Mouse (Mus musculus): Measurements from ENCODE around the gene Fitm1. TPM values are rescaled to one million over a fixed set of nuclear protein-coding genes. Genes with fewer than 3 reads are reported as not detected.

Gene Fitm1
- polyA plus RNA-seq, 1 experiment from 2014 or later = 0.27 TPM

GRCm38 (mm10) chr14:55561860-55562259, 13.6 kb upstream of the Fitm1 start:
- ATAC-seq (ENCODE audit: low FRiP score) = no peak
- Histone ChIP-seq H3K4me3 (replicated peaks; ENCODE audit: low read length) (no peak overlapping the region), H3K27me3 (ENCODE audit: control insufficient read depth, insufficient read depth, low read length) (no peaks in the 10 kb centered on the region), H3K27ac (no peak overlapping the region), H3K9ac (no peak overlapping the region), H3K4me2 (replicated peaks) (peak overlapping the region; percentile 84), H3K9me3 (ENCODE audit: control insufficient read depth, low read length) (no peaks in the 10 kb centered on the region), H3K36me3 (replicated peaks; ENCODE audit: control insufficient read depth, insufficient read depth) (peaks cover 45% of the 10 kb centered on the region), H3K4me1 (replicated peaks; ENCODE audit: control insufficient read depth, insufficient read depth, low read length) (peaks cover 15% of the 10 kb centered on the region)
- DNase-seq (ENCODE audit: low spot score) = no peak
- 88% methylated on average over 10 of the region's 10 CpGs for WGBS

- peaks cover 57% of the 10 kb centered on the region for H3K36me3 ChIP-seq (replicated peaks; ENCODE audit: control insufficient read depth, insufficient read depth)
These were observed 12.2 kb upstream of the Fitm1 start for GRCm38 (mm10) chr14:55563249-55563648.

DNA sequence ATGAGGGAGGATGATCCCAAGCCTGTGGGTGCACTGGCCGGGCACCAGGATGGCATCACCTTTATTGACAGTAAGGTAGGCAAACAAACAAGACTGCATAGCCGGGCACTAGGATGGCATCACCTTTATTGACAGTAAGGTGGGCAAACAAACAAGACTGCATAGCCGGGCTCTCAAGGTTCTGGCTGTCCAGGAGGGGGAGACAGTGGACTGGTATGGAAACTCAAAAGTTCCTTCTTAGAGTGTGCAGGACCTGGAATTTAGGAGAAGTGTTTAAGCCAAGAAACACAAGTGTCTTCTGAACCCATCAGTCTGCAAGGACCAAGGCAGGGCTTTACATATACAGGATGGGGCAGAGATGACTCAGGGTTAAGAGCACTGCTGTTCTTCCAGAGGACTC, 9.7 kb upstream of the Fitm1 start:
- Histone ChIP-seq H3K9ac (no peak overlapping the region), H3K4me3 (replicated peaks; ENCODE audit: low read length) (no peak overlapping the region), H3K9me3 (ENCODE audit: control insufficient read depth, low read length) (no peaks in the 10 kb centered on the region), H3K27ac (no peak overlapping the region), H3K36me3 (replicated peaks; ENCODE audit: control insufficient read depth, insufficient read depth) (peaks cover 82% of the 10 kb centered on the region), H3K4me2 (replicated peaks) (no peak overlapping the region), H3K4me1 (replicated peaks; ENCODE audit: control insufficient read depth, insufficient read depth, low read length) (peaks cover 9% of the 10 kb centered on the region), H3K27me3 (ENCODE audit: control insufficient read depth, insufficient read depth, low read length) (no peaks in the 10 kb centered on the region)
- no peak for DNase-seq (ENCODE audit: low spot score)
- 90% methylated on average over 3 of the region's 3 CpGs for WGBS
- no peak for ATAC-seq (ENCODE audit: low FRiP score)

More at GRCm38 (mm10) chr14:55563249-55563648, 12.2 kb upstream of the Fitm1 start:
- Histone ChIP-seq H3K9ac (no peak overlapping the region), H3K9me3 (ENCODE audit: control insufficient read depth, low read length) (no peaks in the 10 kb centered on the region), H3K27ac (no peak overlapping the region), H3K4me1 (replicated peaks; ENCODE audit: control insufficient read depth, insufficient read depth, low read length) (peaks cover 15% of the 10 kb centered on the region), H3K4me2 (replicated peaks) (no peak overlapping the region), H3K27me3 (ENCODE audit: control insufficient read depth, insufficient read depth, low read length) (no peaks in the 10 kb centered on the region), H3K4me3 (replicated peaks; ENCODE audit: low read length) (no peak overlapping the region)
- DNase-seq (ENCODE audit: low spot score) = no peak
- no peak for ATAC-seq (ENCODE audit: low FRiP score)
- 91% methylated on average over 11 of the region's 11 CpGs for WGBS

GRCm38 (mm10) chr14:55567496-55567895, 7.9 kb upstream of the Fitm1 start:
- Histone ChIP-seq H3K4me1 (replicated peaks; ENCODE audit: control insufficient read depth, insufficient read depth, low read length) (no peaks in the 10 kb centered on the region), H3K4me2 (replicated peaks) (no peak overlapping the region), H3K9me3 (ENCODE audit: control insufficient read depth, low read length) (no peaks in the 10 kb centered on the region), H3K27ac (no peak overlapping the region), H3K27me3 (ENCODE audit: control insufficient read depth, insufficient read depth, low read length) (no peaks in the 10 kb centered on the region), H3K4me3 (replicated peaks; ENCODE audit: low read length) (no peak overlapping the region), H3K9ac (no peak overlapping the region), H3K36me3 (replicated peaks; ENCODE audit: control insufficient read depth, insufficient read depth) (peaks cover 80% of the 10 kb centered on the region)
- ATAC-seq (ENCODE audit: low FRiP score) (no peak), DNase-seq (ENCODE audit: low spot score) (no peak)
- 90% methylated on average over 3 of the region's 3 CpGs for WGBS

DNA sequence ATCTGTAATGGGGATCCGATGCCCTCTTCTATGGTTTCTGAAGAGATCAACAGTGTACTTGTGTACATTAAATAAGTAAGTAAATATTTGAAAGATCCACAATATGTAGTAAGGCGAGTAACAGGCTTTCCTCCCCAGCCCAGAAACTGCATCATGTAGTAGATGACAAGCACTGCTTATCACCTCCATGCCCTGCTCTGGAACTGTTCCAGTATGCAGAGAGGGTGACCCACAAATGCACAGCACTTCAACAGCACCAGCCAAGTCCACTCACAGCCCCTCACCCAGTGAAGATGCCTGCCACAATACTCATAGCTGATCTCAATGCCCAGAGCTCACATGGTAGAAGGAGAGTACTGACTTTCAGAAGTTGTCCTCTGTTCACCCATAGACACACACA, 4.8 kb upstream of the Fitm1 start:
- WGBS = 98% methylated on average over 2 of the region's 2 CpGs
- Histone ChIP-seq H3K36me3 (replicated peaks; ENCODE audit: control insufficient read depth, insufficient read depth) (peaks cover 50% of the 10 kb centered on the region), H3K4me2 (replicated peaks) (no peak overlapping the region), H3K27me3 (ENCODE audit: control insufficient read depth, insufficient read depth, low read length) (no peaks in the 10 kb centered on the region), H3K4me3 (replicated peaks; ENCODE audit: low read length) (no peak overlapping the region), H3K27ac (no peak overlapping the region), H3K9ac (no peak overlapping the region), H3K4me1 (replicated peaks; ENCODE audit: control insufficient read depth, insufficient read depth, low read length) (no peaks in the 10 kb centered on the region), H3K9me3 (ENCODE audit: control insufficient read depth, low read length) (no peaks in the 10 kb centered on the region)
- ATAC-seq (ENCODE audit: low FRiP score) (no peak), DNase-seq (ENCODE audit: low spot score) (no peak)

DNA sequence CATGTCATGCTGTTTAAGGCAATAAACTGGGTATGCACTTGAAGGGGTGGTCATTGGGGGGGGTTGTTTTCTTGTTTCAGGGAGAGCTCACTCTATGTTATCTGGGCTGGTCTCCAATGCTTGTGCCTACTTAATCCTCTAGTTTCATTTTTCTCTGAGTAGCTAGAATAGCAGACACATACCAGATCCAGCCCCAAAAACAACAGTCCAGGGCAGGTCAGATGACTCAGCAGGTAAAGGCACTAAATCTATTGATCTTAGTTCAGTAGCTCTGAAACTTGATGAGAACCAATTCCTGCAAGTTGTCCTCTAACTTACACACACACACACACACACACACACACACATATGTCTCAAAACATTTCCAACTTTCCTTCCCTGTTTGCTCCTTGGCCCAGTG, 3.7 kb upstream of the Fitm1 start:
- Histone ChIP-seq H3K4me2 (replicated peaks) (no peak overlapping the region), H3K27me3 (ENCODE audit: control insufficient read depth, insufficient read depth, low read length) (no peaks in the 10 kb centered on the region), H3K4me3 (replicated peaks; ENCODE audit: low read length) (no peak overlapping the region), H3K27ac (no peak overlapping the region), H3K9ac (no peak overlapping the region), H3K4me1 (replicated peaks; ENCODE audit: control insufficient read depth, insufficient read depth, low read length) (no peaks in the 10 kb centered on the region), H3K36me3 (replicated peaks; ENCODE audit: control insufficient read depth, insufficient read depth) (peaks cover 38% of the 10 kb centered on the region), H3K9me3 (ENCODE audit: control insufficient read depth, low read length) (no peaks in the 10 kb centered on the region)
- DNase-seq (ENCODE audit: low spot score) = no peak
- ATAC-seq (ENCODE audit: low FRiP score) = no peak

DNA sequence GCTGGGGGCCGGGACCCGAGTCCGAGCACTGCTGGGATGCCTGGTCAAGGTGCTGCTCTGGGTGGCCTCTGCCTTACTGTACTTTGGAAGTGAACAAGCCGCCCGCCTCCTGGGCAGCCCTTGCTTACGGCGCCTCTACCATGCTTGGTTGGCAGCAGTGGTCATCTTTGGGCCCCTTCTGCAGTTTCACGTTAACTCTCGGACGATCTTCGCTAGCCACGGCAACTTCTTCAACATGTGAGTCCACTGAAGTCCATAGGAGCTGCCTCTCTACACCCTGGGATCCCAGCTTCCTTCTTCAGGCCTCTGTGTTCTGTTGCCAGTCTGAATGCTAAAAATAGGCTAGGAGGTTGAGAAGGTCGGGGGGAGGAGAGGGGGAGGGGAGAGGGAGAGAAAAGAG, 294 bp downstream of the Fitm1 start:
- no peak for ATAC-seq (ENCODE audit: low FRiP score)

GRCm38 (mm10) chr14:55576376-55576775, 959 bp downstream of the Fitm1 start:
- whole genome bisulfite sequencing = 81% methylated on average over 16 of the region's 16 CpGs

More for the DNA sequence above, 294 bp downstream of the Fitm1 start:
- Histone ChIP-seq H3K4me1 (replicated peaks; ENCODE audit: control insufficient read depth, insufficient read depth, low read length) (peaks cover 10% of the 10 kb centered on the region), H3K4me3 (replicated peaks; ENCODE audit: low read length) (no peak overlapping the region), H3K27ac (no peak overlapping the region), H3K27me3 (ENCODE audit: control insufficient read depth, insufficient read depth, low read length) (no peaks in the 10 kb centered on the region), H3K4me2 (replicated peaks) (no peak overlapping the region), H3K36me3 (replicated peaks; ENCODE audit: control insufficient read depth, insufficient read depth) (peaks cover 7% of the 10 kb centered on the region; the same call in 1 of the 2 replicates), H3K9me3 (ENCODE audit: control insufficient read depth, low read length) (no peaks in the 10 kb centered on the region), H3K9ac (no peak overlapping the region)
- DNase-seq (ENCODE audit: low spot score) = no peak
- WGBS = 77% methylated on average over 13 of the region's 13 CpGs

DNA sequence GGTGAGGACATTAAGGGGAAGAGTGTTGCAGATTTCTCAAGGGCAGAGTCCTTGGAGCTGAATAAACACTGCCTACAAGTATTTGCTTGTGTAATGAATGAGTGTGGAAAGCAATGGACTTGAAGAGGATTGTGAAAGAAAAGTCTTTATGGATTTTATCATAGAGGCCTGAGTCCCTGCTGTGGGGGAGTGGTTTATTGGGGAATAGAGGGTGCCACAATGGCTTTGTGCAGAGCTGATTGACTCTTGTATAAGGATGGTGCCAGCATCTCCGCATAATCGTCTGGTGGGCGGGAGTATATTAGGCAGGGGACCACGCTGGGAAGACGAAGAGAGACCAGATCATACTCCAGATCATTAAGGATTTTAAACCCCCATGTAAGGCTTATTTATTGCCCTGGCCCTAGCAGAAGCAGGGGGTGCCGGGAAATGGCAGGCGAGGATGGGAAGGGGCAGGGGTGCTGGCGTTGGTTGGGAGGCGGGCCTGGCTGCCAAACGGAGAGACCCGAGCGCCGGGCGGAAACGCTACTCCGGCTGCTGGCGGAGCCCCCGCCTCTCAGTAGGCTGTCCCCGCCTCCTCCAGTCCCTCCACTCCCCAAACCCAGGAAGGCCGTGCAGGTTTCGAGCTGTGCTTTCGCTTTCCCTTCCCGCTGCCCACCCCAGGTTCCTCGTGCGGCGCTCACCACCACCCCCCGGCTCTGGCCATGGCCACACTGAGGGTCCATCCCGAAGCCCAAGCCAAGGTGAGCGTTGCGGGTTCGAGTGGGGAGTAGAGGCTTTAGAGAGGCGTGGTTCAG, 2.7 kb downstream of the Fitm1 start, which contains the start of gene Psme1:
Gene Psme1 (plus strand): TSS at position 253 of the 797 bp plus-strand sequence.
- Histone ChIP-seq H3K9me3 (ENCODE audit: control insufficient read depth, low read length) (no peaks in the 10 kb centered on the region), H3K27me3 (ENCODE audit: control insufficient read depth, insufficient read depth, low read length) (no peaks in the 10 kb centered on the region), H3K4me3 (replicated peaks; ENCODE audit: low read length) (peak within 1 kb of the TSS; percentile 75), H3K4me1 (replicated peaks; ENCODE audit: control insufficient read depth, insufficient read depth, low read length) (peaks cover 10% of the 10 kb centered on the region), H3K4me2 (replicated peaks) (peak within 1 kb of the TSS; percentile 97), H3K36me3 (replicated peaks; ENCODE audit: control insufficient read depth, insufficient read depth) (peaks cover 17% of the 10 kb centered on the region; the same call in 1 of the 2 replicates), H3K27ac (peak within 1 kb of the TSS; percentile 91), H3K9ac (peak within 1 kb of the TSS; percentile 94)
- WGBS = under 1% methylated on average over 32 of the region's 32 CpGs
- peak; percentile 93 for ATAC-seq (ENCODE audit: low FRiP score)
- peak; percentile 75 for DNase-seq (ENCODE audit: low spot score)

More at GRCm38 (mm10) chr14:55576376-55576775, 959 bp downstream of the Fitm1 start:
- ATAC-seq (ENCODE audit: low FRiP score) (no peak), DNase-seq (ENCODE audit: low spot score) (no peak)
- Histone ChIP-seq H3K9me3 (ENCODE audit: control insufficient read depth, low read length) (no peaks in the 10 kb centered on the region), H3K36me3 (replicated peaks; ENCODE audit: control insufficient read depth, insufficient read depth) (peaks cover 8% of the 10 kb centered on the region; the same call in 1 of the 2 replicates), H3K4me3 (replicated peaks; ENCODE audit: low read length) (no peak overlapping the region), H3K9ac (no peak overlapping the region), H3K27ac (no peak overlapping the region), H3K4me1 (replicated peaks; ENCODE audit: control insufficient read depth, insufficient read depth, low read length) (peaks cover 10% of the 10 kb centered on the region), H3K4me2 (replicated peaks) (no peak overlapping the region), H3K27me3 (ENCODE audit: control insufficient read depth, insufficient read depth, low read length) (no peaks in the 10 kb centered on the region)
